Mouse (Mus musculus) MEL (cell line): ENCODE results near the gene Smurf1. TPM values are rescaled to one million over a fixed set of nuclear protein-coding genes. Genes with fewer than 3 reads are reported as not detected.

ENCODE experiments used
- DNase-seq: peaks from one replicate; pipeline ENCODE4 v3.0.0; 2011; ENCODE audit warnings: low read depth, low spot score
- H3K27ac ChIP-seq: 2 replicates; pipeline ENCODE4 v1.5.1; 2012; ENCODE audit warnings: low read depth, mild to moderate bottlenecking, control low read depth, low read length, moderate library complexity; ENCODE audit not compliant: control insufficient read depth
- H3K27me3 ChIP-seq, 2 experiments: fragments of 150-350 bp in 1 of 2; sonication (generic) in 1 of 2; 2 replicates each; pipeline ENCODE4 v1.6.1; 2012; ENCODE audit warnings: low read length in 2 of 2, mild to moderate bottlenecking in 2 of 2, improper control_type of control experiment in 1 of 2, moderate library complexity in 1 of 2; ENCODE audit not compliant: insufficient read depth in 2 of 2, control insufficient read depth in 1 of 2
- H3K36me3 ChIP-seq, 2 experiments: 2 replicates each; pipeline ENCODE4 v1.6.1; 2012 to 2014; ENCODE audit warnings: low read length in 2 of 2, improper control_type of control experiment in 1 of 2, inconsistent platforms in 1 of 2, mild to moderate bottlenecking in 1 of 2; ENCODE audit not compliant: insufficient read depth in 2 of 2, control insufficient read depth in 1 of 2
- H3K4me1 ChIP-seq, 2 experiments: fragments of 150-350 bp in 1 of 2; sonication (generic) in 1 of 2; 2 replicates each; pipeline ENCODE4 v1.6.1; 2012; ENCODE audit warnings: low read length in 2 of 2, improper control_type of control experiment in 1 of 2, mild to moderate bottlenecking in 1 of 2; ENCODE audit not compliant: insufficient read depth in 2 of 2, control insufficient read depth in 1 of 2
- H3K4me3 ChIP-seq, 2 experiments: fragments of 150-350 bp in 1 of 2; sonication (generic) in 1 of 2; 2 replicates each; pipeline ENCODE4 v1.5.1; 2012; ENCODE audit warnings: low read depth in 2 of 2, low read length in 2 of 2, mild to moderate bottlenecking in 2 of 2, moderate library complexity in 2 of 2, control low read depth in 1 of 2, improper control_type of control experiment in 1 of 2; ENCODE audit not compliant: control insufficient read depth in 1 of 2, insufficient read depth in 1 of 2
- H3K79me2 ChIP-seq: 2 replicates; pipeline ENCODE4 v1.6.1; 2012; ENCODE audit warnings: mild to moderate bottlenecking, low read length, moderate library complexity; ENCODE audit not compliant: control insufficient read depth, poor library complexity, insufficient read depth
- H3K9ac ChIP-seq: 2 replicates; pipeline ENCODE4 v1.6.1; 2012; ENCODE audit warnings: low read depth, mild to moderate bottlenecking, control low read depth, low read length, moderate library complexity; ENCODE audit not compliant: control insufficient read depth, poor library complexity, severe bottlenecking
- H3K9me3 ChIP-seq: fragments of 150-350 bp; sonication (generic); replicated peaks from 2 replicates; pipeline ENCODE4 v1.6.1; 2012; ENCODE audit warnings: mild to moderate bottlenecking, low read length, improper control_type of control experiment, moderate library complexity; ENCODE audit not compliant: insufficient read depth
- CHD1 ChIP-seq: IDR thresholded peaks from 2 replicates; pipeline ENCODE4 v1.6.1; 2012; ENCODE audit warnings: low read depth, mild to moderate bottlenecking, inconsistent platforms, low read length, improper control_type of control experiment
- CTCF ChIP-seq, 3 experiments: IDR thresholded peaks in 2 of 3; conservative IDR thresholded peaks in 1 of 3; 2 replicates each; pipeline ENCODE4 v1.5.1; 2011 to 2012; ENCODE audit warnings: low read length in 3 of 3, low read depth in 2 of 3, mild to moderate bottlenecking in 2 of 3, improper control_type of control experiment in 1 of 3, inconsistent platforms in 1 of 3, mixed read lengths in 1 of 3, moderate library complexity in 1 of 3; ENCODE audit not compliant: control insufficient read depth in 1 of 3, insufficient read depth in 1 of 3, poor library complexity in 1 of 3, severe bottlenecking in 1 of 3
- ELF1 ChIP-seq: IDR thresholded peaks from 2 replicates; pipeline ENCODE4 v1.6.1; 2014; ENCODE audit warnings: low read depth, mild to moderate bottlenecking, inconsistent platforms, low read length, improper control_type of control experiment, moderate library complexity
- EP300 ChIP-seq, 2 experiments: IDR thresholded peaks; 2 replicates each; pipeline ENCODE4 v1.6.1; 2011; ENCODE audit warnings: improper control_type of control experiment in 2 of 2, low read length in 2 of 2, low read depth in 1 of 2, mild to moderate bottlenecking in 1 of 2
- ETS1 ChIP-seq: IDR thresholded peaks from 2 replicates; pipeline ENCODE4 v1.6.1; 2012; ENCODE audit warnings: low read depth, mild to moderate bottlenecking, inconsistent platforms, low read length, improper control_type of control experiment, moderate library complexity
- GABPA ChIP-seq: IDR thresholded peaks from 2 replicates; pipeline ENCODE4 v1.6.1; 2012; ENCODE audit warnings: low read depth, mild to moderate bottlenecking, inconsistent platforms, low read length, improper control_type of control experiment, moderate library complexity
- GATA1 ChIP-seq: IDR thresholded peaks from 2 replicates; pipeline ENCODE4 v1.6.1; 2011; ENCODE audit warnings: low read depth, low read length, improper control_type of control experiment
- HCFC1 ChIP-seq: IDR thresholded peaks from 2 replicates; pipeline ENCODE4 v1.6.1; 2012; ENCODE audit warnings: low read depth, mild to moderate bottlenecking, inconsistent platforms, low read length, improper control_type of control experiment, moderate library complexity
- JUND ChIP-seq: IDR thresholded peaks from 2 replicates; pipeline ENCODE4 v1.6.1; 2011; ENCODE audit warnings: low read depth, mild to moderate bottlenecking, improper control_type of control experiment, low read length
- KAT2A ChIP-seq: conservative IDR thresholded peaks from 2 replicates; pipeline ENCODE4 v1.6.1; 2012; ENCODE audit warnings: low read depth, low read length, improper control_type of control experiment, inconsistent platforms
- MAZ ChIP-seq: IDR thresholded peaks from 2 replicates; pipeline ENCODE4 v1.6.1; 2012; ENCODE audit warnings: low read depth, mild to moderate bottlenecking, inconsistent platforms, low read length, improper control_type of control experiment
- MEF2A ChIP-seq: IDR thresholded peaks from 2 replicates; pipeline ENCODE4 v1.6.1; 2014; ENCODE audit warnings: low read depth, mild to moderate bottlenecking, inconsistent platforms, low read length, improper control_type of control experiment; ENCODE audit not compliant: poor library complexity, insufficient replicate concordance, severe bottlenecking; ENCODE audit errors: extremely low read depth
- MYB ChIP-seq: IDR thresholded peaks from 2 replicates; pipeline ENCODE4 v1.6.1; 2011; ENCODE audit warnings: mild to moderate bottlenecking, low read depth, low read length, improper control_type of control experiment
- MYC ChIP-seq: IDR thresholded peaks from 2 replicates; pipeline ENCODE4 v1.6.1; 2011; ENCODE audit warnings: low read depth, mild to moderate bottlenecking, low read length, improper control_type of control experiment, moderate library complexity
- NRF1 ChIP-seq: IDR thresholded peaks from 2 replicates; pipeline ENCODE4 v1.6.1; 2014; ENCODE audit warnings: low read depth, mild to moderate bottlenecking, inconsistent platforms, low read length, improper control_type of control experiment, moderate library complexity; ENCODE audit not compliant: poor library complexity, insufficient read depth, severe bottlenecking
- POLR2AphosphoS5 ChIP-seq: IDR thresholded peaks from 2 replicates; pipeline ENCODE4 v1.6.1; 2012; ENCODE audit warnings: low read depth, borderline replicate concordance, mild to moderate bottlenecking, inconsistent platforms, low read length, moderate library complexity, mixed read lengths
- RCOR1 ChIP-seq: IDR thresholded peaks from 2 replicates; pipeline ENCODE4 v1.6.1; 2012; ENCODE audit warnings: low read depth, mild to moderate bottlenecking, inconsistent platforms, low read length, improper control_type of control experiment
- UBTF ChIP-seq: IDR thresholded peaks from 2 replicates; pipeline ENCODE4 v1.6.1; 2012; ENCODE audit warnings: low read depth, mild to moderate bottlenecking, inconsistent platforms, low read length, improper control_type of control experiment, moderate library complexity, borderline replicate concordance; ENCODE audit not compliant: insufficient read depth
- ZKSCAN1 ChIP-seq: IDR thresholded peaks from 2 replicates; pipeline ENCODE4 v1.6.1; 2012; ENCODE audit warnings: low read depth, mild to moderate bottlenecking, inconsistent platforms, low read length, improper control_type of control experiment, moderate library complexity
- ZMIZ1 ChIP-seq: IDR thresholded peaks from 2 replicates; pipeline ENCODE4 v1.6.1; 2012; ENCODE audit warnings: low read depth, mild to moderate bottlenecking, inconsistent platforms, low read length, improper control_type of control experiment, moderate library complexity
- ZNF384 ChIP-seq: IDR thresholded peaks from 2 replicates; pipeline ENCODE4 v1.6.1; 2012; ENCODE audit warnings: low read depth, mild to moderate bottlenecking, inconsistent platforms, low read length, improper control_type of control experiment
- polyA plus RNA-seq, 2 experiments: library from polyadenylated mRNA; stranded (reverse) in 1 of 2; unstranded in 1 of 2; fragments of >175 nt in 1 of 2; fragments of >200 nt in 1 of 2; gene quantifications; 2 replicates each; pipeline versions ENCODE4 v1.2.1 to v1.2.4; 2012; ENCODE audit warnings: low replicate concordance in 2 of 2, low read depth in 1 of 2; ENCODE audit not compliant: insufficient read length in 2 of 2, insufficient read depth in 1 of 2, missing spikeins in 1 of 2
- total RNA-seq: library from RNA; depleted of rRNA; stranded (reverse); fragments of 300-350 nt; gene quantifications from 2 replicates; pipeline ENCODE4 v1.2.3, GENCODE M21; 2012

The Smurf1 gene
- total and polyA plus RNA-seq, 3 experiments = 4.0 to 10.6 TPM; not detected in 1

DNA sequence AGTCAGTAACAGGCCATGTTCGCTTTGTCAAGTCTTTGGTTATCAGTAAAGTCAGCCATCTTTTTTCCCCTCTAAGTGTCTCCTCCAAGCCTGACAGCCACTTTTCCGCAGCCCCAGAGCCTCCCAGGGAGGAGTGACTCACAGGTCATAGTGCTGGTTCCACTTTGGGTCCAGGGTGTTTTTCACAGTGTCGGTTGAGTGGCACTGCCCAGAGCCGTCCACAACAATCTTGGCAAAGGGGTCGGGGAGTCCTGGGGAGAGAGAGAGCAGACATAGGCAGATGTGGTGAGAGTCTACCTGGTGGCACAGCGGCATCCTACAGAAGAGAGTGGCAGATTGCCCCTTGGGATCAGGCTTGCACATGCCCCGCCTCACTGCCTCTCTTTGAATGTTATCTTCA lies 64.6 kb downstream of the Smurf1 start:
- Histone ChIP-seq H3K9me3 (no peaks in the 10 kb centered on the region), H3K79me2 (no peaks in the 10 kb centered on the region), H3K36me3 (peaks cover 0 to 5% of the 10 kb centered on the region in 2 experiments; a peak in 2 of 4 replicates), H3K4me1 (peaks cover 0 to 5% of the 10 kb centered on the region in 2 experiments; a peak in 2 of 4 replicates), H3K27ac (no peak overlapping the region), H3K27me3 (no peaks in the 10 kb centered on the region), H3K4me3 (no peak overlapping the region), H3K9ac (no peak overlapping the region)
- TF ChIP-seq JUND (no peak), MEF2A (no peak), RCOR1 (no peak), NRF1 (no peak)
- DNase-seq = no peak

DNA sequence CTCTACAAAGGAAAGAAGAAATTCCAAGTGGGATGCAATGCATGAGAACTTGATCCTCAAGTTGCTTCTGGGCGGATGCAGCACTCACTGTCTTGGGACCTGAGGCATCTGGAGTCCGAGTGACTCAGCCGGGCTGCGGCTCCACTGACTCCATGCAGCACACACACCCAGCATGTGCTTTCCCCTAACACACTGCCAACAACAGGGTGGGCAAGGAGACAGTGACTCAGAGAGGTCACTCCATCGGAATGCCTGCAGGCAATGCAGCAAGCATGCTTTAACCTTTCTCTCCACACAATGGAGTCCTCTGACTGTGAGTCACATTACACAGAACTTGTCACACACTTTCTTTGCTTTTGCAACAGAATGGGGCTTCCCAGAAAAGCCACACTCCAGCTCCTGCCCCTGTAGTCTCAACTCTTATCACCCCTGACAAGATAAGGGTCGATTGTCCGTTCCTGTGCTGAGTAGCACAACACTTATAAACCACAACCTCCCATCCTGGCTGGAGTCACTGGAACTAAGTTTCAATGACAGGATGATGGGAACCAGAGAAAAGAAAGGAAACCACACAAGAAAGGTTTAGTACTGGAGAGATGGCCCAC lies 67.1 kb downstream of the Smurf1 start:
- no peak for TF ChIP-seq EP300 (IDR thresholded peaks at IDR 0.05; ENCODE audit: low read depth in 1 of 2, low read length in 2 of 2)
- TF ChIP-seq UBTF = no peak
- TF ChIP-seq GATA1 = peak; percentile 47; the same call in 1 of the 2 replicates
- TF ChIP-seq MYC = no peak
- no peaks in the 10 kb centered on the region for H3K27me3 ChIP-seq

GRCm38 (mm10) chr5:144897881-144898280 lies 67.8 kb downstream of the Smurf1 start:
- no peaks in the 10 kb centered on the region for H3K9me3 ChIP-seq
- no peak overlapping the region for H3K27ac ChIP-seq
- no peak for DNase-seq
- no peaks in the 10 kb centered on the region for H3K27me3 ChIP-seq
- H3K36me3 ChIP-seq = peaks cover 0 to 5% of the 10 kb centered on the region in 2 experiments; a peak in 2 of 4 replicates
- no peaks in the 10 kb centered on the region for H3K79me2 ChIP-seq
- TF ChIP-seq CTCF (IDR thresholded peaks at IDR 0.05 in 2 of 3, conservative IDR thresholded peaks at IDR 0.05 in 1 of 3; ENCODE audit: control insufficient read depth in 1 of 3, insufficient read depth in 1 of 3, low read depth in 2 of 3, low read length in 3 of 3, poor library complexity in 1 of 3, severe bottlenecking in 1 of 3) = no peak
- no peak for TF ChIP-seq HCFC1
- TF ChIP-seq ELF1 = no peak
- TF ChIP-seq MYB = no peak
- no peak for TF ChIP-seq MAZ
- TF ChIP-seq NRF1 = no peak
- TF ChIP-seq ETS1 = no peak
- no peak for TF ChIP-seq KAT2A
- no peak for TF ChIP-seq ZKSCAN1
- no peak for TF ChIP-seq ZMIZ1
- TF ChIP-seq UBTF = no peak
- TF ChIP-seq MEF2A = no peak
- TF ChIP-seq CHD1 = no peak
- TF ChIP-seq ZNF384 = no peak
- no peak for TF ChIP-seq POLR2AphosphoS5
- no peak for TF ChIP-seq GABPA
- TF ChIP-seq GATA1 = no peak
- no peak overlapping the region for H3K4me3 ChIP-seq
- peaks cover 0 to 5% of the 10 kb centered on the region in 2 experiments; a peak in 2 of 4 replicates for H3K4me1 ChIP-seq
- no peak overlapping the region for H3K9ac ChIP-seq

More for the DNA sequence above, 67.1 kb downstream of the Smurf1 start:
- H3K4me1 ChIP-seq = peaks cover 0 to 5% of the 10 kb centered on the region in 2 experiments; a peak in 2 of 4 replicates
- no peak overlapping the region for H3K27ac ChIP-seq
- H3K4me3 ChIP-seq = no peak overlapping the region
- H3K9me3 ChIP-seq = no peaks in the 10 kb centered on the region
- peak; percentile 9 for DNase-seq
- H3K36me3 ChIP-seq = peaks cover 0 to 5% of the 10 kb centered on the region in 2 experiments; a peak in 2 of 4 replicates
- no peaks in the 10 kb centered on the region for H3K79me2 ChIP-seq
- H3K9ac ChIP-seq = no peak overlapping the region
